Mouse (Mus musculus): ENCODE data around the gene Iba57. TPM values are rescaled to one million over a fixed set of nuclear protein-coding genes. Genes with fewer than 3 reads are reported as not detected.

Iba57 gene
- polyA plus RNA-seq, 2 experiments, result 4.4 to 8.0 TPM

- no peak for TF ChIP-seq CTCF (IDR thresholded peaks at IDR 0.05; ENCODE audit: low read depth)
- TF ChIP-seq EP300 (IDR thresholded peaks at IDR 0.05; ENCODE audit: low read depth), result peak; percentile 8; the same call in 1 of the 2 replicates
- Histone ChIP-seq H3K4me3 (ENCODE audit: insufficient read depth in 1 of 2, low read depth in 2 of 2, low read length in 2 of 2) (peak overlapping the region; percentile 72 to 85), H3K4me2 (ENCODE audit: low read depth) (peak overlapping the region; percentile 89), H3K9me3 (ENCODE audit: control insufficient read depth, low read length) (no peaks in the 10 kb centered on the region), H3K27ac (peak overlapping the region; percentile 100), H3K9ac (replicated peaks) (peak overlapping the region; percentile 73), H3K36me3 (replicated peaks; ENCODE audit: control insufficient read depth, insufficient read depth, low read depth) (peaks cover 21% of the 10 kb centered on the region), H3K4me1 (replicated peaks; ENCODE audit: control insufficient read depth in 2 of 2, insufficient read depth in 2 of 2, low read length in 1 of 2) (peaks cover 34 to 36% of the 10 kb centered on the region in 2 experiments), H3K27me3 (ENCODE audit: control insufficient read depth, insufficient read depth, low read length) (no peaks in the 10 kb centered on the region)
- no peak for ATAC-seq (ENCODE audit: insufficient read depth)
- 42% methylated on average over 9 of the region's 9 CpGs for WGBS (ENCODE audit: insufficient replicate concordance)
- DNase-seq (ENCODE audit: low read depth in 3 of 3, low spot score in 3 of 3), result peak in 1 of 3 experiments; percentile 70
These were observed 890 bp downstream of the Iba57 start for GRCm38 (mm10) chr11:59162443-59163254.

DNA sequence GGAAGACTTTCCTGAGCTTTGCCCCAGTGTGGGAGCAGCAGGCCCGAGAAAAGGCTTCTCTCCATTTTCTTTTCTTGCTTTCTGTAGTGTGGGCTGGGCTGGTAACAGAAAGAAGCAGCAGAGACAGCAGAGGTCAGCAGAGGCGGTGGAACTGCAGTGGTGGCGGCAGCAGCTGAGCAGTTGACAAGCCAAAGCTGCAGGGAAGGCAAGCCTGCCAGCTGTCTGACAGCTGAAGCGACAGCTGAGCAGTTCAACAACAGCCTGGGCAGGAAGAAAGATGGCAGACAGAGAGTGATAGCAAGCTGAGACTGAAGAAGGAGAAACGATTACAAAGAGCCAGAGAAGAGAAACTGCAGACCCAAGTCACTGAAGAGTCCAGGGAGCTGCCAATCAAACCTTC, 2.1 kb downstream of the Iba57 start:
- TF ChIP-seq EP300 (IDR thresholded peaks at IDR 0.05; ENCODE audit: low read depth) (no peak), CTCF (IDR thresholded peaks at IDR 0.05; ENCODE audit: low read depth) (no peak)
- Histone ChIP-seq H3K36me3 (replicated peaks; ENCODE audit: control insufficient read depth, insufficient read depth, low read depth) (peaks cover 28% of the 10 kb centered on the region), H3K9me3 (ENCODE audit: control insufficient read depth, low read length) (no peaks in the 10 kb centered on the region), H3K9ac (replicated peaks) (no peak overlapping the region), H3K27me3 (ENCODE audit: control insufficient read depth, insufficient read depth, low read length) (no peaks in the 10 kb centered on the region), H3K4me1 (replicated peaks; ENCODE audit: control insufficient read depth in 2 of 2, insufficient read depth in 2 of 2, low read length in 1 of 2) (peaks cover 29 to 33% of the 10 kb centered on the region in 2 experiments), H3K4me2 (ENCODE audit: low read depth) (peak overlapping the region; percentile 89), H3K27ac (no peak overlapping the region), H3K4me3 (ENCODE audit: insufficient read depth in 1 of 2, low read depth in 2 of 2, low read length in 2 of 2) (no peak overlapping the region)
- DNase-seq (ENCODE audit: low read depth in 3 of 3, low spot score in 3 of 3) (no peak), ATAC-seq (ENCODE audit: insufficient read depth) (no peak)
- WGBS (ENCODE audit: insufficient replicate concordance), result 76% methylated on average over 5 of the region's 5 CpGs

DNA sequence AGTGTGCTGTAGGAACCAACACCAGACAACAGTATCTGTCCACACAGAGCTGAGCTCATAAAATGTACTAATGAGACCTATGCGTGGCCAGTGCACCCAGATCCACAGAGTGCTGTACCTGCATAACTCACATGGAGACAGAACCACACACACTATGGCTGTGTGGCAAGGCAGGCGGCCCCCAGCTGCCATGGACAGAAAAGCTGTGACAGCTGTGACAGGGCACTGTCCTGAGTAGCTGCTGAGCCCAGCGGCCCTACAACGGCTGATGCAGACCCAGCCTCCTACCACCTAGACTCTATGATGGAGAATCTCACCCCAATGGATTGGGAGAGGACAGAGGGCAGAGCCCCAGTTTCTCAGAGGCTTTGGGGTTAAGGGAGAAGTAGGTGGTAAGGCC, 4.0 kb downstream of the Iba57 start:
- no peak for ATAC-seq (ENCODE audit: insufficient read depth)
- peaks cover 16 to 17% of the 10 kb centered on the region in 2 experiments for H3K4me1 ChIP-seq (replicated peaks; ENCODE audit: control insufficient read depth in 2 of 2, insufficient read depth in 2 of 2, low read length in 1 of 2)
- TF ChIP-seq EP300 (IDR thresholded peaks at IDR 0.05; ENCODE audit: low read depth) (no peak), CTCF (IDR thresholded peaks at IDR 0.05; ENCODE audit: low read depth) (no peak)
- H3K27me3 ChIP-seq (ENCODE audit: control insufficient read depth, insufficient read depth, low read length), result no peaks in the 10 kb centered on the region
- H3K4me3 ChIP-seq (ENCODE audit: insufficient read depth in 1 of 2, low read depth in 2 of 2, low read length in 2 of 2), result no peak overlapping the region
- H3K9me3 ChIP-seq (ENCODE audit: control insufficient read depth, low read length), result no peaks in the 10 kb centered on the region
- 89% methylated on average over 4 of the region's 4 CpGs for WGBS (ENCODE audit: insufficient replicate concordance)
- peaks cover 34% of the 10 kb centered on the region for H3K36me3 ChIP-seq (replicated peaks; ENCODE audit: control insufficient read depth, insufficient read depth, low read depth)
- H3K9ac ChIP-seq (replicated peaks), result no peak overlapping the region
- no peak overlapping the region for H3K27ac ChIP-seq
- no peak overlapping the region for H3K4me2 ChIP-seq (ENCODE audit: low read depth)
- DNase-seq (ENCODE audit: low read depth in 3 of 3, low spot score in 3 of 3), result no peak

GRCm38 (mm10) chr11:59159099-59159498, 4.4 kb downstream of the Iba57 start:
- no peak for DNase-seq (ENCODE audit: low read depth in 3 of 3, low spot score in 3 of 3)
- no peak for ATAC-seq (ENCODE audit: insufficient read depth)
- Histone ChIP-seq H3K27me3 (ENCODE audit: control insufficient read depth, insufficient read depth, low read length) (no peaks in the 10 kb centered on the region), H3K4me2 (ENCODE audit: low read depth) (no peak overlapping the region), H3K4me3 (ENCODE audit: insufficient read depth in 1 of 2, low read depth in 2 of 2, low read length in 2 of 2) (no peak overlapping the region), H3K4me1 (replicated peaks; ENCODE audit: control insufficient read depth in 2 of 2, insufficient read depth in 2 of 2, low read length in 1 of 2) (peaks cover 14 to 15% of the 10 kb centered on the region in 2 experiments), H3K9ac (replicated peaks) (no peak overlapping the region), H3K9me3 (ENCODE audit: control insufficient read depth, low read length) (no peaks in the 10 kb centered on the region), H3K27ac (no peak overlapping the region), H3K36me3 (replicated peaks; ENCODE audit: control insufficient read depth, insufficient read depth, low read depth) (peaks cover 34% of the 10 kb centered on the region)
- 89% methylated on average over 13 of the region's 13 CpGs for WGBS (ENCODE audit: insufficient replicate concordance)
- TF ChIP-seq EP300 (IDR thresholded peaks at IDR 0.05; ENCODE audit: low read depth), result no peak
- no peak for TF ChIP-seq CTCF (IDR thresholded peaks at IDR 0.05; ENCODE audit: low read depth)

DNA sequence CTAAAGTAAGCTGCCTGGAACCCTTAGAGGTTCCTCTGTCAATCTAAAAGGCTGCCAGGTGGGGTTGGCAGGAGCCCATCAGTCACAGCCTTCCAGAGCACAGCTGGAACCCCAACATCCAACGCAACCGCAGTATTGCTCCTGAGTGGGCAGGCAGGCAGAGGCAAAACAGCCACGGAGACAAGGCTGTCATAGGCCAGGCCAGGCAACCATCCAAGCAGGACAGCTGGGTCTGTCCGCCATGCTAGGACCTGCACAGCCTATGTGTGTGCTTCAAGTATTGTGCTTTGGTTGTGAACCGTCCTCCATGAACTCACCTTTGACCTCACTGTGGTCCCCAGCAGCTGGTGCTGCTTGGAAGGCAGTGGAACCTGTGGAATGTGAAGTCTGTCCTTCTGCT, 7.6 kb downstream of the Iba57 start:
- ATAC-seq (ENCODE audit: insufficient read depth) (no peak), DNase-seq (ENCODE audit: low read depth in 3 of 3, low spot score in 3 of 3) (no peak)
- Histone ChIP-seq H3K27ac (no peak overlapping the region), H3K4me1 (replicated peaks; ENCODE audit: control insufficient read depth in 2 of 2, insufficient read depth in 2 of 2, low read length in 1 of 2) (no peaks in the 10 kb centered on the region), H3K9me3 (ENCODE audit: control insufficient read depth, low read length) (no peaks in the 10 kb centered on the region), H3K4me2 (ENCODE audit: low read depth) (no peak overlapping the region), H3K4me3 (ENCODE audit: insufficient read depth in 1 of 2, low read depth in 2 of 2, low read length in 2 of 2) (no peak overlapping the region), H3K9ac (replicated peaks) (no peak overlapping the region), H3K36me3 (replicated peaks; ENCODE audit: control insufficient read depth, insufficient read depth, low read depth) (peaks cover 29% of the 10 kb centered on the region), H3K27me3 (ENCODE audit: control insufficient read depth, insufficient read depth, low read length) (no peaks in the 10 kb centered on the region)
- WGBS (ENCODE audit: insufficient replicate concordance), result 95% methylated on average over 5 of the region's 5 CpGs
- TF ChIP-seq CTCF (IDR thresholded peaks at IDR 0.05; ENCODE audit: low read depth), result no peak
- TF ChIP-seq EP300 (IDR thresholded peaks at IDR 0.05; ENCODE audit: low read depth), result no peak
